Mouse (Mus musculus): Measurements from ENCODE around the gene Apba1.

- no peak for TF ChIP-seq CTCF (IDR thresholded peaks at IDR 0.05; ENCODE audit: low read depth)
- TF ChIP-seq EP300 (IDR thresholded peaks at IDR 0.05; ENCODE audit: low read depth) = no peak
Observed at GRCm38 (mm10) chr19:23903066-23903465, 144.4 kb downstream of the Apba1 start.

Data from liver, embryonic 14.5 days (tissue).